Mouse (Mus musculus): ENCODE data around the gene Mta1. TPM values are rescaled to one million over a fixed set of nuclear protein-coding genes. Genes with fewer than 3 reads are reported as not detected.

The Mta1 gene
- polyA plus RNA-seq, 1 experiment from 2014 or later, result 4.9 TPM

GRCm38 (mm10) chr12:113184945-113185344 lies 86.9 kb downstream of the Mta1 start:
- Histone ChIP-seq H3K27ac (ENCODE audit: low read depth, low read length) (no peak overlapping the region), H3K9ac (ENCODE audit: low read depth, low read length) (no peak overlapping the region), H3K4me3 (ENCODE audit: low read depth, low read length) (no peak overlapping the region), H3K36me3 (ENCODE audit: control insufficient read depth, insufficient read depth) (no peaks in the 10 kb centered on the region), H3K9me3 (ENCODE audit: control insufficient read depth) (no peaks in the 10 kb centered on the region), H3K4me2 (replicated peaks; ENCODE audit: low read depth) (no peak overlapping the region), H3K4me1 (replicated peaks; ENCODE audit: control insufficient read depth, insufficient read depth, low read length) (0 out of 2 replicates have a peak, but pooled peaks cover 4% of the 10 kb centered on the region), H3K27me3 (replicated peaks; ENCODE audit: control insufficient read depth, insufficient read depth, low read length) (peaks cover 40% of the 10 kb centered on the region)
- no peak for ATAC-seq
- WGBS, result 63% methylated on average over 5 of the region's 5 CpGs
- no peak for TF ChIP-seq CTCF (IDR thresholded peaks at IDR 0.05; ENCODE audit: low read depth)

- 0 out of 2 replicates have a peak, but pooled peaks cover 4% of the 10 kb centered on the region for H3K4me1 ChIP-seq (replicated peaks; ENCODE audit: control insufficient read depth, insufficient read depth, low read length)
- no peak for TF ChIP-seq CTCF (IDR thresholded peaks at IDR 0.05; ENCODE audit: low read depth)
- 0 out of 2 replicates have a peak, but pooled peaks have one; percentile 8 for ATAC-seq
- H3K4me3 ChIP-seq (ENCODE audit: low read depth, low read length), result peak within 1 kb of the TSS; percentile 51
- peaks cover 40% of the 10 kb centered on the region for H3K27me3 ChIP-seq (replicated peaks; ENCODE audit: control insufficient read depth, insufficient read depth, low read length)
- peak within 1 kb of the TSS; percentile 81 for H3K4me2 ChIP-seq (replicated peaks; ENCODE audit: low read depth)
- WGBS, result 2% methylated on average over 61 of the region's 63 CpGs
- no peaks in the 10 kb centered on the region for H3K9me3 ChIP-seq (ENCODE audit: control insufficient read depth)
- no peaks in the 10 kb centered on the region for H3K36me3 ChIP-seq (ENCODE audit: control insufficient read depth, insufficient read depth)
- no peak within 1 kb of the TSS for H3K27ac ChIP-seq (ENCODE audit: low read depth, low read length)
- H3K9ac ChIP-seq (ENCODE audit: low read depth, low read length), result 0 out of 2 replicates have a peak within 1 kb of the TSS, but pooled peaks have one; percentile 17
Measured at GRCm38 (mm10) chr12:113185442-113186291, 87.6 kb downstream of the Mta1 start, which contains the start of gene Tmem121. TSS of gene Tmem121 (plus strand) at chr12:113185930.

GRCm38 (mm10) chr12:113186326-113187010 lies 88.4 kb downstream of the Mta1 start:
- TF ChIP-seq CTCF (IDR thresholded peaks at IDR 0.05; ENCODE audit: low read depth), result no peak
- peaks cover 40% of the 10 kb centered on the region for H3K27me3 ChIP-seq (replicated peaks; ENCODE audit: control insufficient read depth, insufficient read depth, low read length)
- no peak overlapping the region for H3K27ac ChIP-seq (ENCODE audit: low read depth, low read length)
- no peak for ATAC-seq
- H3K36me3 ChIP-seq (ENCODE audit: control insufficient read depth, insufficient read depth), result no peaks in the 10 kb centered on the region
- 0 out of 2 replicates have a peak overlapping the region, but pooled peaks have one; percentile 17 for H3K9ac ChIP-seq (ENCODE audit: low read depth, low read length)
- 0 out of 2 replicates have a peak, but pooled peaks cover 4% of the 10 kb centered on the region for H3K4me1 ChIP-seq (replicated peaks; ENCODE audit: control insufficient read depth, insufficient read depth, low read length)
- WGBS, result 51% methylated on average over 12 of the region's 12 CpGs
- peak overlapping the region; percentile 81 for H3K4me2 ChIP-seq (replicated peaks; ENCODE audit: low read depth)
- H3K4me3 ChIP-seq (ENCODE audit: low read depth, low read length), result peak overlapping the region; percentile 51
- H3K9me3 ChIP-seq (ENCODE audit: control insufficient read depth), result no peaks in the 10 kb centered on the region

Small RNA genes within 50 kb of the gene (microRNA-seq; reads per million reads assigned to microRNA genes)
- gene Gm44471, result not detected

Other genes starting within 250 kb of the Mta1 start
- 0.25 and 0.30 TPM in 2 replicates for gene Gpr132, start 230.1 kb upstream of the Mta1 start, polyA plus RNA-seq (2015; fragmentation: Nextera tagmentation; extraction: Ambion mirVana)
- 1.4 and 1.6 TPM in 2 replicates for gene Jag2, start 168.5 kb upstream of the Mta1 start, polyA plus RNA-seq (2015; fragmentation: Nextera tagmentation; extraction: Ambion mirVana)
- 90.6 and 92.1 TPM in 2 replicates for gene Nudt14, start 156.2 kb upstream of the Mta1 start, polyA plus RNA-seq (2015; fragmentation: Nextera tagmentation; extraction: Ambion mirVana)
- 13.1 and 13.3 TPM in 2 replicates for gene Btbd6, start 121.8 kb upstream of the Mta1 start, polyA plus RNA-seq (2015; fragmentation: Nextera tagmentation; extraction: Ambion mirVana)
- gene Brf1, start 97.6 kb upstream of the Mta1 start, polyA plus RNA-seq (2015; fragmentation: Nextera tagmentation; extraction: Ambion mirVana), result 17.9 and 21.3 TPM in 2 replicates
- gene Pacs2, start 83.8 kb upstream of the Mta1 start, polyA plus RNA-seq (2015; fragmentation: Nextera tagmentation; extraction: Ambion mirVana), result 5.1 and 5.2 TPM in 2 replicates
- not detected in 2 replicates for gene Tex22, start 23.8 kb upstream of the Mta1 start, polyA plus RNA-seq (2015; fragmentation: Nextera tagmentation; extraction: Ambion mirVana)
- 90.4 and 96.8 TPM in 2 replicates for gene Crip2, start 42.0 kb downstream of the Mta1 start, polyA plus RNA-seq (2015; fragmentation: Nextera tagmentation; extraction: Ambion mirVana)
- gene Crip1, start 48.0 kb downstream of the Mta1 start, polyA plus RNA-seq (2015; fragmentation: Nextera tagmentation; extraction: Ambion mirVana), result 1,918 and 1,992 TPM in 2 replicates
- 5.5 and 6.8 TPM in 2 replicates for gene Tedc1, start 58.1 kb downstream of the Mta1 start, polyA plus RNA-seq (2015; fragmentation: Nextera tagmentation; extraction: Ambion mirVana)
- gene Tmem121, start 87.7 kb downstream of the Mta1 start, polyA plus RNA-seq (2015; fragmentation: Nextera tagmentation; extraction: Ambion mirVana), result 3.4 and 3.5 TPM in 2 replicates